Mouse (Mus musculus) lung, postnatal 0 days (tissue): Measurements from ENCODE around the gene Aebp2. TPM values are rescaled to one million over a fixed set of nuclear protein-coding genes. Genes with fewer than 3 reads are reported as not detected.

Experiments
- ATAC-seq: fragments of 200-750 bp; cut with Nextera tagmentation; 2 replicates; pipeline ENCODE4 v1.8.0; 2017; ENCODE audit warnings: moderate library complexity
- DNase-seq: peaks from one replicate; pipeline ENCODE4 v3.0.0-alpha.2; 2016; ENCODE audit warnings: low spot score
- H3K27ac ChIP-seq: fragments of 300-500 bp; sonication (generic); 2 replicates; pipeline ENCODE4 v1.5.1; 2014; ENCODE audit warnings: antibody characterized with exemption, mild to moderate bottlenecking, low read length, mixed read lengths
- H3K27me3 ChIP-seq: fragments of 300-500 bp; sonication (generic); replicated peaks from 2 replicates; pipeline ENCODE4 v1.6.1; 2014; ENCODE audit warnings: low read length, mixed read lengths; ENCODE audit not compliant: insufficient read depth
- H3K36me3 ChIP-seq: fragments of 300-500 bp; sonication (generic); 2 replicates; pipeline ENCODE4 v1.6.1; 2014; ENCODE audit warnings: low read length, mixed read lengths; ENCODE audit not compliant: insufficient read depth
- H3K4me1 ChIP-seq: fragments of 300-500 bp; sonication (generic); 2 replicates; pipeline ENCODE4 v1.6.1; 2014; ENCODE audit warnings: antibody characterized with exemption, low read depth, low read length, mixed read lengths; ENCODE audit not compliant: insufficient read depth
- H3K4me2 ChIP-seq: fragments of 300-500 bp; sonication (generic); replicated peaks from 2 replicates; pipeline ENCODE4 v1.6.1; 2014; ENCODE audit warnings: low read depth, mild to moderate bottlenecking, low read length, moderate library complexity, mixed read lengths
- H3K4me3 ChIP-seq: fragments of 300-500 bp; sonication (generic); 2 replicates; pipeline ENCODE4 v1.5.1; 2014; ENCODE audit warnings: low read depth, low read length
- H3K9ac ChIP-seq: fragments of 300-500 bp; sonication (generic); replicated peaks from 2 replicates; pipeline ENCODE4 v1.6.1; 2014; ENCODE audit warnings: low read depth, mild to moderate bottlenecking
- H3K9me3 ChIP-seq: fragments of 300-500 bp; sonication (generic); 2 replicates; pipeline ENCODE4 v1.6.1; 2016; ENCODE audit warnings: low read length, mixed read lengths
- CTCF ChIP-seq: IDR thresholded peaks from 2 replicates; pipeline ENCODE4 v1.5.1; 2016; ENCODE audit warnings: antibody characterized with exemption, mild to moderate bottlenecking
- EP300 ChIP-seq: IDR thresholded peaks from 2 replicates; pipeline ENCODE4 v1.6.1; 2016; ENCODE audit warnings: antibody characterized with exemption, mild to moderate bottlenecking, control low read depth
- WGBS: fragments of 180-500 bp; shearing (Covaris S2); extraction: QIAGEN DNeasy Blood & Tissue Kit; methylation state at CpG from one replicate; pipeline ENCODE4 v1.1.7; 2014; 5-methylcytosine and 5-hydroxymethylcytosine counted together
- polyA plus RNA-seq: library from polyadenylated mRNA; unstranded; fragments of >200 nt; fragmentation: Nextera tagmentation; extraction: Ambion mirVana; gene quantifications from 2 replicates; pipeline ENCODE4 v1.2.1, GENCODE M21; 2015

Aebp2 gene
- polyA plus RNA-seq, 1 experiment from 2014 or later: 7.6 TPM

- WGBS: 83% methylated on average over 12 of the region's 12 CpGs
- ATAC-seq (no peak), DNase-seq (peak; percentile 33)
- TF ChIP-seq EP300 (no peak), CTCF (no peak)
- H3K9me3 ChIP-seq: no peaks in the 10 kb centered on the region
- H3K9ac ChIP-seq: no peak overlapping the region
- no peaks in the 10 kb centered on the region for H3K27me3 ChIP-seq
- no peaks in the 10 kb centered on the region for H3K4me1 ChIP-seq
- no peak overlapping the region for H3K27ac ChIP-seq
- H3K36me3 ChIP-seq: 0 out of 2 replicates have a peak, but pooled peaks cover 8% of the 10 kb centered on the region
- H3K4me3 ChIP-seq: no peak overlapping the region
- no peak overlapping the region for H3K4me2 ChIP-seq
These were observed 20.2 kb downstream of the Aebp2 start for GRCm38 (mm10) chr6:140642655-140643054.

- Histone ChIP-seq H3K9ac (no peak overlapping the region), H3K27me3 (no peaks in the 10 kb centered on the region), H3K4me1 (no peaks in the 10 kb centered on the region), H3K4me2 (no peak overlapping the region), H3K36me3 (no peaks in the 10 kb centered on the region), H3K27ac (no peak overlapping the region), H3K9me3 (no peaks in the 10 kb centered on the region), H3K4me3 (no peak overlapping the region)
- DNase-seq (peak; percentile 46), ATAC-seq (no peak)
- TF ChIP-seq EP300 (no peak), CTCF (peak; percentile 69)
These were observed 23.5 kb downstream of the Aebp2 start for GRCm38 (mm10) chr6:140645931-140646330.

- TF ChIP-seq CTCF (no peak), EP300 (peak; percentile 70; the same call in 1 of the 2 replicates)
- Histone ChIP-seq H3K4me1 (no peaks in the 10 kb centered on the region), H3K27me3 (no peaks in the 10 kb centered on the region), H3K36me3 (no peaks in the 10 kb centered on the region), H3K4me2 (no peak overlapping the region), H3K27ac (no peak overlapping the region), H3K9ac (no peak overlapping the region), H3K9me3 (no peaks in the 10 kb centered on the region), H3K4me3 (no peak overlapping the region)
- DNase-seq: peak; percentile 59
- 52% methylated on average over 6 of the region's 6 CpGs for WGBS
- ATAC-seq: peak; percentile 89
These were observed 24.4 kb downstream of the Aebp2 start for GRCm38 (mm10) chr6:140646892-140647291.

DNA sequence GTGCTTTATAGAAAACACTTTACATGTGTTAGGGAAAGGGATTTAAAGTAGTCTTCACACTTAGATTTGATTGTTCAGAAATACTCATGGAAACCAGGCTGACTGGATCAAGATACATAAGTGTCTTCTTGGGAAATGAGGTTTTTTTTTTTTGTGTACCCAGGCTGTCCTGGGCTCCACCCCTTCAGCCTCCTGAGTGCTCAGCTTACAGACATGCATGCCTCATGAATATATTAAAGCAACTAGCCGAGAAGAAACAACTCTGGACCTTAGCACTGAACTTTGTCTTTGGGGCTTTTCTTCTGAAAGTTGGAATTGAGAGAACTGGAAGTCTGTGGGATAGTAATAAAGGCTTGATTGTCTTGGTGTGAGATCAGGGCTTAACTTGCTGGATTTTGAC, 27.3 kb downstream of the Aebp2 start:
- Histone ChIP-seq H3K4me2 (no peak overlapping the region), H3K9me3 (no peaks in the 10 kb centered on the region), H3K27me3 (no peaks in the 10 kb centered on the region), H3K36me3 (0 out of 2 replicates have a peak, but pooled peaks cover 5% of the 10 kb centered on the region), H3K4me1 (no peaks in the 10 kb centered on the region), H3K9ac (no peak overlapping the region), H3K27ac (no peak overlapping the region), H3K4me3 (no peak overlapping the region)
- ATAC-seq (peak; percentile 48; the same call in 1 of the 2 replicates), DNase-seq (peak; percentile 56)
- WGBS: 25% methylated on average over 1 of the region's 1 CpGs
- TF ChIP-seq EP300 (no peak), CTCF (no peak)

- 86% methylated on average over 7 of the region's 7 CpGs for WGBS
- Histone ChIP-seq H3K27me3 (no peaks in the 10 kb centered on the region), H3K9ac (no peak overlapping the region), H3K4me2 (no peak overlapping the region), H3K4me1 (no peaks in the 10 kb centered on the region), H3K36me3 (0 out of 2 replicates have a peak, but pooled peaks cover 5% of the 10 kb centered on the region), H3K27ac (no peak overlapping the region), H3K9me3 (no peaks in the 10 kb centered on the region), H3K4me3 (no peak overlapping the region)
- no peak for TF ChIP-seq CTCF
- no peak for TF ChIP-seq EP300
- DNase-seq (no peak), ATAC-seq (no peak)
These were observed 29.5 kb downstream of the Aebp2 start for GRCm38 (mm10) chr6:140651923-140652322.

- no peaks in the 10 kb centered on the region for H3K4me1 ChIP-seq
- TF ChIP-seq CTCF (no peak), EP300 (no peak)
- DNase-seq (no peak), ATAC-seq (no peak)
- no peak overlapping the region for H3K9ac ChIP-seq
- H3K9me3 ChIP-seq: no peaks in the 10 kb centered on the region
- H3K36me3 ChIP-seq: 0 out of 2 replicates have a peak, but pooled peaks cover 5% of the 10 kb centered on the region
- 92% methylated on average over 7 of the region's 7 CpGs for WGBS
- H3K27me3 ChIP-seq: no peaks in the 10 kb centered on the region
- no peak overlapping the region for H3K27ac ChIP-seq
- H3K4me2 ChIP-seq: no peak overlapping the region
- no peak overlapping the region for H3K4me3 ChIP-seq
These were observed 33.0 kb downstream of the Aebp2 start for GRCm38 (mm10) chr6:140655451-140655850.

GRCm38 (mm10) chr6:140656991-140657390, 34.5 kb downstream of the Aebp2 start:
- Histone ChIP-seq H3K9ac (no peak overlapping the region), H3K4me1 (no peaks in the 10 kb centered on the region), H3K4me3 (no peak overlapping the region), H3K36me3 (0 out of 2 replicates have a peak, but pooled peaks cover 5% of the 10 kb centered on the region), H3K27me3 (no peaks in the 10 kb centered on the region), H3K9me3 (no peaks in the 10 kb centered on the region), H3K4me2 (no peak overlapping the region), H3K27ac (no peak overlapping the region)
- no peak for ATAC-seq
- 93% methylated on average over 3 of the region's 3 CpGs for WGBS
- no peak for DNase-seq
- no peak for TF ChIP-seq CTCF
- no peak for TF ChIP-seq EP300
